Mouse (Mus musculus): ENCODE measurements around the gene Ugcg. TPM values are rescaled to one million over a fixed set of nuclear protein-coding genes. Genes with fewer than 3 reads are reported as not detected.

Gene Ugcg
- total and polyA plus RNA-seq, 2 experiments from 2014 or later = 19.1 to 46.5 TPM

DNA sequence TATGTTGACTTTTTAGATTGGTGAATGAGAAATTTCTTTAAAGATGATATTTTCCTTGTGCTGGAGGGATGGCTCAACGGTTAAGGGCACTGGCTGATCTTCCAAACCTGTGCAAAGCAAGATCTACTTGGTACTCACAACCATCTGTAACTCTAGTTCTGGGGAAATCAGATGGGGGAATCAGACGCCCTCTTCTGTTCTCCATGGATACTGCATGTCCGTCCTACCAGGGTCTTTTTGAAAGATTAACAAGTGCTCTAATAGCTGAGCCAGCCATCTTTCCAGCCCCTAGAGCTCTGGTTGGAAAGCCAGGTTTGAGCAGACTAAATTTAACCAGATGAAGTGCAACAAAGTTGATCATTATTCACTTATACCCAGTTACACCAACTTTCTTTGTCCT, 1.8 kb upstream of the Ugcg start:
- peak; percentile 70 for TF ChIP-seq CTCF (IDR thresholded peaks at IDR 0.05; ENCODE audit: low read depth)
- no peaks in the 10 kb centered on the region for H3K27me3 ChIP-seq (ENCODE audit: insufficient read depth, low read length)
- no peaks in the 10 kb centered on the region for H3K4me1 ChIP-seq (ENCODE audit: insufficient read depth, low read length)
- no peak overlapping the region for H3K27ac ChIP-seq
- 23% methylated on average over 3 of the region's 3 CpGs for WGBS
- DNase-seq (ENCODE audit: low spot score) (peak; percentile 64), ATAC-seq (no peak)
- no peaks in the 10 kb centered on the region for H3K36me3 ChIP-seq (ENCODE audit: insufficient read depth, low read length)
- no peaks in the 10 kb centered on the region for H3K9me3 ChIP-seq (ENCODE audit: low read length)
- H3K4me3 ChIP-seq (ENCODE audit: low read length) = no peak overlapping the region
- no peak overlapping the region for H3K4me2 ChIP-seq (ENCODE audit: low read depth, low read length)
- H3K9ac ChIP-seq (replicated peaks; ENCODE audit: low read length) = no peak overlapping the region

DNA sequence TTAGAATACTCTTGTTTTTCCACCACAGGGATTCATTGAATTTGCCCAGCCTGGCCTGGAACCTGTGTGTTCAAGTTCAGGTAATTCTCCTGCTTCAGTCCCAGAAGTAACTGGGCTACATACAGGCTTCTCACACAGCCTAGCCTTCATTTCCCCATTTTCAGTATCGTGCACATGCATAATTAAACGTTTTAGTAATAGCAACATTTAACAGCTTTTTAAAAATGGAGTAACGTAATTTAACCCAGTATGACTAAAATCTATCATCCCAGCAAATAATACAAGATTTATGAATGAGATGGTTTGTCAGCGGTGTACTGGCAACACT, 619 bp upstream of the Ugcg start:
- Histone ChIP-seq H3K27ac (peak overlapping the region; percentile 98), H3K27me3 (ENCODE audit: insufficient read depth, low read length) (no peaks in the 10 kb centered on the region), H3K9me3 (ENCODE audit: low read length) (no peaks in the 10 kb centered on the region), H3K36me3 (ENCODE audit: insufficient read depth, low read length) (no peaks in the 10 kb centered on the region), H3K9ac (replicated peaks; ENCODE audit: low read length) (peak overlapping the region; percentile 95), H3K4me1 (ENCODE audit: insufficient read depth, low read length) (no peaks in the 10 kb centered on the region), H3K4me2 (ENCODE audit: low read depth, low read length) (peak overlapping the region; percentile 61), H3K4me3 (ENCODE audit: low read length) (peak overlapping the region; percentile 94)
- ATAC-seq = no peak
- WGBS = 16% methylated on average over 4 of the region's 4 CpGs
- peak; percentile 4 for DNase-seq (ENCODE audit: low spot score)
- TF ChIP-seq CTCF (IDR thresholded peaks at IDR 0.05; ENCODE audit: low read depth) = no peak

DNA sequence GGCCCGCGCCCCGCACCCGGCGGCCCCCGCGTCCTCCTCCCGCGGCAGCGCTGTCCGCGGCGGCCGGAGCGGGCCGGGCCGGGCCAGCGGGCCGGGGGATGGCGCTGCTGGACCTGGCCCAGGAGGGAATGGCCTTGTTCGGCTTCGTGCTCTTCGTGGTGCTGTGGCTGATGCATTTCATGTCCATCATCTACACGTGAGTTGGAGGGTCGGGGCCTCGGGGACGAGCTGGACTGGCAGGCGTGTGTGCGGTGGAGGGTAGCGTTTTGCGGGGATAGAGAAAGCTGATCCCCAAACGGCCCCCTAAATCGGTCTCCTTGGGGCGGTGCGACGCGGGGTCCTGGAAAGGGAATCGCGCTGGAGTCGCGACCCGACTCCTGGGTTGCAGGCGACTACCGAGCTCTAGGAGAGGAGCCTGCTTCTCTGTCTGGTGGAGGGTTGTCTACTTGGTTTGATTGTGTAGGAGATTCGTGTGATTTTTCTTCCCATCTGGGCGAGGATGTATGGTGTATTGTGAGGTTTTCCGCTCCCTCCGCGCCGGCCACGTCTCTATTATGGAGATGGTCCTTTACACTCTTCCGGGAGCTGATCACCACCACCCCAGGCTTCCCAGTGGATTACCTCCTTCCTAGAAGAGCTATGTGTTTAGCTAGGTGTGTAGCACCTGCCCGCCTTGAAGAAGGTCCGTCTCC, 635 bp downstream of the Ugcg start:
- TF ChIP-seq CTCF (IDR thresholded peaks at IDR 0.05; ENCODE audit: low read depth) = no peak
- Histone ChIP-seq H3K27ac (peak overlapping the region; percentile 98), H3K9ac (replicated peaks; ENCODE audit: low read length) (peak overlapping the region; percentile 95), H3K4me2 (ENCODE audit: low read depth, low read length) (peak overlapping the region; percentile 61), H3K4me3 (ENCODE audit: low read length) (peak overlapping the region; percentile 94), H3K27me3 (ENCODE audit: insufficient read depth, low read length) (no peaks in the 10 kb centered on the region), H3K9me3 (ENCODE audit: low read length) (no peaks in the 10 kb centered on the region), H3K4me1 (ENCODE audit: insufficient read depth, low read length) (no peaks in the 10 kb centered on the region), H3K36me3 (ENCODE audit: insufficient read depth, low read length) (no peaks in the 10 kb centered on the region)
- ATAC-seq = peak; percentile 81
- under 1% methylated on average over 42 of the region's 54 CpGs for WGBS
- peak; percentile 46 for DNase-seq (ENCODE audit: low spot score)

DNA sequence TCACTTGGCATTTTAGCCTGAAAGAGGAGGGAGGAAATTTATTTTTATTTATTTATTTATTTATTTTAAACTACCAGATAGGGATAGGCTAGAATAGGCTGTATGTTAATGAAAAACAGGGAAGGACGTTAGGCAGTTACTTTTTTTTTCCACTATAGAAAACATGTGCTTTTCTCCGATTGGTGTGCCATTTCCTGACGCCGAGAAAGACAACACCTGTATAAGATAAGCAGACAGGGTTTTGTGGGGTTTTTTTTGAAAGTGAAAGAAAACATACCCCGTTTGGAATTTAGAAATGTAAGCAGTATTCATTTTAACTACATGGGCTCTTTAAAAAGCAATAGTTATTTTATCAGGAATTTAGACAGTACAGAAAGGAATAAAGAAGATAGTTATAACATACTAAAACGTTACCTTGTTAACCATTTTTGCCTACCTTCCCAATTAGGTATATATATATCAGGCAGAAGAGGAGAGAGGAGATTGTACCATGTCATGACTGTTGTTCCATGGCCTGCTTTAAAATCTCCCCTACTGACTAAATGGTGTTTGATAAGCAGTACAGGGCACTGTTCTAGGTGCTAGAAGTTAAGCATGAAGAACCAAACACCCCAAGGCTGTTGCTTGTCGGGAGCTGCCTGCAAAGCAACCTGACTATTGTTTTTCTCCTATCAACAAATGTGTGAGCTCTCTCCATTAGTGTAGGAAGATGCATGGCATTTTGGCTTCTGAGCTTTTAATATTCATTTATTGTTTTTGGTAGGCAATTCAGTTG, 1.8 kb downstream of the Ugcg start:
- Histone ChIP-seq H3K4me1 (ENCODE audit: insufficient read depth, low read length) (no peaks in the 10 kb centered on the region), H3K27me3 (ENCODE audit: insufficient read depth, low read length) (no peaks in the 10 kb centered on the region), H3K9me3 (ENCODE audit: low read length) (no peaks in the 10 kb centered on the region), H3K27ac (0 out of 2 replicates have a peak overlapping the region, but pooled peaks have one; percentile 98), H3K4me3 (ENCODE audit: low read length) (peak overlapping the region; percentile 94), H3K4me2 (ENCODE audit: low read depth, low read length) (peak overlapping the region; percentile 61), H3K36me3 (ENCODE audit: insufficient read depth, low read length) (no peaks in the 10 kb centered on the region), H3K9ac (replicated peaks; ENCODE audit: low read length) (0 out of 2 replicates have a peak overlapping the region, but pooled peaks have one; percentile 95)
- WGBS = 60% methylated on average over 7 of the region's 7 CpGs
- DNase-seq (ENCODE audit: low spot score) (no peak), ATAC-seq (no peak)
- no peak for TF ChIP-seq CTCF (IDR thresholded peaks at IDR 0.05; ENCODE audit: low read depth)

DNA sequence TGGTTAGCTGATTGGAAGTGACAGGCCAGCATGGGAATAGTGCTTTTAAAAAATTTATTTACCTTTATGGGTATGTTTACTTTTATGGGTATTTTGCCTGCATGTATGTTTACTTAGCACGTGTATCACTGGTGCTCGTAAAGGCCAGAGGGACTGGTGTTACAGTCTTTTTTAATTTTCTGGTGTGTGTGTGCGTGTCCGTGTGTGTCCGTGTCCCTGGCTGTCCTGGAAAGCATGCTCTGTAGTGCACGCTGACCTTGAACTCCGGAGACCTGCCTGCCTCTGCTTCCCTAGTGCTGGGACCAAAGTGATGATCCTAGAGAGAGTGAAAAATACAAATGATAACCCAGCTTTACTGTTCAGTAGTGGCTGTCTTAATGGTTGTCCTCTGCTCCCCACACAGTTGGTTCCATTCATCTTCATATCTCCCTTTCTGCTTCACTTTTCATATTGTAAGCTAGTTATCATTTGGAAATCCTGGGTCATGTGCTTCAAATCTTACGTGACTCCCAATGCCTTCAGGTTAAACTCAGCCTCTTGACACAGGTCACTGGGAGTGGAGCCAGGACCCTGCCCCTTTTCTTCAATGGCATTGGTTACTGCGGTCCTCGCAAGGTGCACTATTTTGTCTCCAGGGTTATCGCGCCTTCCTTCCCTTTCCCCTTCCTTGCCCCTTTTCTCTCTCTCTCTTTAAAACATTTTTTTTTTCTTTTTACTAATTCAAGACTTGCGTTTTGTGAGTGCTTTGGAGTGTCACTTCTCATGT, 5.9 kb downstream of the Ugcg start:
- Histone ChIP-seq H3K9me3 (ENCODE audit: low read length) (no peaks in the 10 kb centered on the region), H3K9ac (replicated peaks; ENCODE audit: low read length) (no peak overlapping the region), H3K4me2 (ENCODE audit: low read depth, low read length) (no peak overlapping the region), H3K4me3 (ENCODE audit: low read length) (no peak overlapping the region), H3K27me3 (ENCODE audit: insufficient read depth, low read length) (no peaks in the 10 kb centered on the region), H3K36me3 (ENCODE audit: insufficient read depth, low read length) (no peaks in the 10 kb centered on the region), H3K27ac (no peak overlapping the region), H3K4me1 (ENCODE audit: insufficient read depth, low read length) (peaks cover 15% of the 10 kb centered on the region)
- ATAC-seq = no peak
- WGBS = 90% methylated on average over 13 of the region's 13 CpGs
- no peak for TF ChIP-seq CTCF (IDR thresholded peaks at IDR 0.05; ENCODE audit: low read depth)
- DNase-seq (ENCODE audit: low spot score) = no peak

DNA sequence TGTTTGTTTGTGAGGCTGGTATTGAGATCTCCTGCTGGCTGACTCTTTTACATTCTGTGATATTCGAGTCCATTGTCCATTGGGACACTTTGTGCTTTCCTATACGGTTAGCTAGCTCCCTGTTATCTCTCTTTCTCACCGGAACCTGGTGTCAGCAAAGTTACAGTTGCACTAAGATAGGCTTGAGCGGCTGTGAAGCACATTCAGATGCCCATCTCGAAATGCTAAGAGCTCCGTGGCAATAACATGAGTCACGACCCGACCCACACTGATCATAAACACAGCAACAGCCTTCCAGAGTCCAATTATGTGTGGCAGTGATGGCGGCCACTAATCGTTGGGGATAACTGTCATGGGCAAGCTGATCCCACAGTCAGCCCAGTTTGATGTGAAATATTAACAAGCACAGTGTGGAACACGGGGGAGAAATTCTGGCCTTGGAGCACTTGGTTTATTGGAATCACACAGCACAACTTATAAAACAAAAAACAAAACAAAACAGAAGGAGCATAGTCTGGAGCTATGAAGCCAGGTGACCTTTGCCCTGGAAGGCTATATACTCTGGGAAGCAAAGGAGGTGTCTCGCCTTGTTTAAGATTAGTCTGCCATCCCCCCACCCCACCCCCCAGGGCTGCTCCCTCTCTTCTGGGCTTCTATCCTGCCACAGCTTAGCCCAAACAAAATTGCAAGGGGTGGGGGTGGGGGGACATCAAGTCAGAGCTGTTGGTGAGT, 7.5 kb downstream of the Ugcg start:
- Histone ChIP-seq H3K9ac (replicated peaks; ENCODE audit: low read length) (no peak overlapping the region), H3K4me2 (ENCODE audit: low read depth, low read length) (no peak overlapping the region), H3K27me3 (ENCODE audit: insufficient read depth, low read length) (no peaks in the 10 kb centered on the region), H3K4me3 (ENCODE audit: low read length) (no peak overlapping the region), H3K4me1 (ENCODE audit: insufficient read depth, low read length) (peaks cover 15% of the 10 kb centered on the region), H3K36me3 (ENCODE audit: insufficient read depth, low read length) (no peaks in the 10 kb centered on the region), H3K27ac (no peak overlapping the region), H3K9me3 (ENCODE audit: low read length) (no peaks in the 10 kb centered on the region)
- WGBS = 30% methylated on average over 12 of the region's 12 CpGs
- no peak for TF ChIP-seq CTCF (IDR thresholded peaks at IDR 0.05; ENCODE audit: low read depth)
- no peak for DNase-seq (ENCODE audit: low spot score)
- no peak for ATAC-seq

Data from hindbrain, postnatal 0 days (tissue).